ENCODE assay signal across 8 mouse cellular contexts in the genomic region with DNA sequence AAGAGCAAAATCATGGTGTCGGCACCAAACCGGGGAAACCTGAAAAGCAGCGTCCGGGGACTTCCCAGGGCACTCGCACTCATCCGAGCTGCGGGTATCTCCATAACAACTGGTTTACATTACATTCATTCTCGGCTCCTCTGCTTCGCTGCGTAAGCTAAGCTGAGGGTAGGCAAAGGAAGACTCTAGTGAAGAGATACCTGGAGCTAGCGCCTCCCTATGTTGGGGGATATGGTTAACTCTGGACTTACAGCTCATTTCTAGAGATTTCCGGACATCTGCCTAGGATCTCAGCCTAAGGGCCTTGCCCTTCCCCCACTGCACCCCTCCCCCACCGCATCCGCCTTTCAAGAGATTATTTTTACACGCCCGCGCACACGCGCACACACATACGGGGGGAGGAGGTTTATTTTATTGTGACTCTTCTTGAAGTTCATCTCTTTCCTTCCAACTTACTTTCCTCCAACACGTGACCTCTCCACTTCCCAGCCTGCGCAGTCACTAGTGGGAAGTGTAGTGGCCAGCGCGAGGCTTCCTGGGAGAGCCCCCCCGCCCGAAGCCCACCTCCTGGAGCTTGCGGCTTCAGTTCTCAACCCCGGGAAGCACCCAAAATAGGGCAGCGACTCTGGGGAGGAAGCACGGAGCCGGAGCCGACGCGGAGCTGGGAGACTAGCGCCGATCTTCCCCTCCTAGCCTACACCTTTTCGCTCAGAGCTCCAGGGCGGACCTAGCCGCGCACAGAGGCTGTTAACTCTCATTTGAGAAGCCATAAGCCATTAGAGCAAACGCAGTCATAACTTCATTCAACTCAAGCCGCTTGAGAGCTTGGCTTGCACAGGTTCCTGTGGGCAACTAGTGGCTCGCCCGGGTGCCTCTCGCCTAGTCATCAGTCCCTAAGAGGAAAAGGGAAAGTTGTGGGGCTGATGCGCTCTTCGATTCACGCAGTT. TPM values are rescaled to one million over a fixed set of nuclear protein-coding genes. Genes with fewer than 3 reads are reported as not detected.
DNase-seq lines count a peak whose midpoint lies in the region; ATAC-seq lines count a peak whose summit lies in the region.

No protein-coding gene starts in this region.

- H3K27ac ChIP-seq in hindbrain, embryonic 12.5 days: no peak overlapping the region
- H3K27ac ChIP-seq in midbrain, embryonic 13.5 days: no peak overlapping the region

- H3K4me2 ChIP-seq in hindbrain, embryonic 12.5 days (replicated peaks): peak overlapping the region; percentile 89
- H3K4me2 ChIP-seq in midbrain, embryonic 13.5 days (replicated peaks): peak overlapping the region; percentile 95

- H3K9ac ChIP-seq in hindbrain, embryonic 12.5 days: peak overlapping the region; percentile 25
- H3K9ac ChIP-seq in midbrain, embryonic 13.5 days (replicated peaks): peak overlapping the region; percentile 46; the same call in 1 of the 2 replicates

- H3K9me3 ChIP-seq in megakaryocyte, embryonic 14.5 days: peaks cover 27% of the 10 kb centered on the region
- H3K9me3 ChIP-seq in hindbrain, embryonic 12.5 days (replicated peaks): no peaks in the 10 kb centered on the region
- no peaks in the 10 kb centered on the region for H3K9me3 ChIP-seq in midbrain, embryonic 13.5 days

- peaks cover 55% of the 10 kb centered on the region for H3K27me3 ChIP-seq in megakaryocyte, embryonic 14.5 days (replicated peaks)
- peaks cover 48% of the 10 kb centered on the region for H3K27me3 ChIP-seq in hindbrain, embryonic 12.5 days
- peaks cover 41% of the 10 kb centered on the region for H3K27me3 ChIP-seq in midbrain, embryonic 13.5 days

- H3K4me3 ChIP-seq in megakaryocyte, embryonic 14.5 days (replicated peaks): peak overlapping the region; percentile 86
- peak overlapping the region; percentile 42 for H3K4me3 ChIP-seq in hindbrain, embryonic 12.5 days
- H3K4me3 ChIP-seq in midbrain, embryonic 13.5 days (replicated peaks): peak overlapping the region; percentile 74

- peaks cover 27% of the 10 kb centered on the region for H3K4me1 ChIP-seq in megakaryocyte, embryonic 14.5 days
- peaks cover 27% of the 10 kb centered on the region for H3K4me1 ChIP-seq in hindbrain, embryonic 12.5 days
- H3K4me1 ChIP-seq in midbrain, embryonic 13.5 days (replicated peaks): peaks cover 36% of the 10 kb centered on the region

- WGBS in hindbrain, embryonic 12.5 days: under 1% methylated on average over 48 of the region's 48 CpGs
- WGBS in midbrain, embryonic 13.5 days: under 1% methylated on average over 48 of the region's 48 CpGs

- DNase-seq in cerebellum, adult 11 months: peak; percentile 23
- no peak for DNase-seq in spleen, postnatal 4 days (ENCODE audit: low spot score in 2 of 2)

- no peaks in the 10 kb centered on the region for H3K36me3 ChIP-seq in megakaryocyte, embryonic 14.5 days (replicated peaks; ENCODE audit: low read length)
- H3K36me3 ChIP-seq in hindbrain, embryonic 12.5 days: no peaks in the 10 kb centered on the region
- H3K36me3 ChIP-seq in midbrain, embryonic 13.5 days: no peaks in the 10 kb centered on the region

- ATAC-seq in cerebellum, adult (ENCODE audit: insufficient number of reproducible peaks, low FRiP score, low TSS enrichment): no peak
- ATAC-seq in megakaryocyte, adult 5-6 weeks (ENCODE audit: poor library complexity, severe bottlenecking): no peak
- no peak for ATAC-seq in hindbrain, embryonic 12.5 days (ENCODE audit: low FRiP score)
- no peak for ATAC-seq in midbrain, embryonic 13.5 days
- no peak for ATAC-seq in activated CD4-positive, CD25-positive, alpha-beta regulatory T cell, adult 4 months

RNA-seq across cellular contexts. Expression of a gene that starts 0.7 kb away (rescaled TPM):
- polyA plus RNA-seq in megakaryocyte, embryonic 14.5 days (2012; ENCODE audit: insufficient read depth, low replicate concordance): not detected in 2 replicates
- not detected in 2 replicates for total RNA-seq in megakaryocyte, adult 5-6 weeks (2015)
- total RNA-seq in megakaryocyte, adult 5-6 weeks (2017): not detected in 2 replicates
- polyA plus RNA-seq in hindbrain, embryonic 12.5 days (2016; fragmentation: Nextera tagmentation; extraction: Ambion mirVana): 3.2 and 4.3 TPM in 2 replicates
- polyA plus RNA-seq in midbrain, embryonic 13.5 days (2015; fragmentation: Nextera tagmentation; extraction: Ambion mirVana): 2.8 and 3.7 TPM in 2 replicates
- under 1 TPM in 1 of 2 experiments, not detected in 1; 0.12 TPM for polyA plus RNA-seq in activated CD4-positive, CD25-positive, alpha-beta regulatory T cell, adult 4 months (2017; shearing (Covaris generic))
